In the genomic region with DNA sequence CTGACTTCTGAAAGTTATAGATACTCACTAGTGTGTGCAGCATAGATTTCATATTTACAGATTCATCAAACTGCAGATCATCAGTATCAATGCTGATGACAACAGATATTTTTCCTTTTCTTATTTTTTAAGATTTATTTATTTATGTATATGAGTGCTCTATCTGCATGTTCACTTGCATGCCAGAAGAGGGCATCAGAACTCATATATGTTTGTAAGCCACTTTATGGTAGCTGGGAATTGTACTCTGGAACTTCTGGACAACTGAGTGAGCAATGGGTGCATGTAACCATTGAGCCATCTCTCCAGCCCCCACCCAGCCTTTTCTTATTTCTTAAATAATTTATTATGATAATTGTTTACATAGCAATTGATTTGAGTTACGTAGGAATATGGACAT, we compare ENCODE assay signal across 17 mouse cellular contexts.
DNase-seq lines count a peak whose midpoint lies in the region; ATAC-seq and TF ChIP-seq lines count a peak whose summit lies in the region.
"Had no signal": no experiment of that assay in that cellular context is flagged by ENCODE, and none has a peak within 500 bp of the region (broad histone marks: within the 10 kb centered on the region; RNA-seq: fewer than 3 reads in every experiment).

No protein-coding gene starts in this region.

- no peak for TF ChIP-seq EP300 in heart, adult 2 months (IDR thresholded peaks at IDR 0.05; ENCODE audit: insufficient read depth, low read depth, low read length)
- TF ChIP-seq EP300 in liver, postnatal 0 days (IDR thresholded peaks at IDR 0.05; ENCODE audit: low read depth) = no peak

- no peaks in the 10 kb centered on the region for H3K79me2 ChIP-seq in heart, adult 2 months (replicated peaks; ENCODE audit: control insufficient read depth, insufficient read depth, low read length)

- H3K4me1 ChIP-seq in heart, adult 2 months (ENCODE audit: control insufficient read depth, insufficient read depth, low read length) = no peaks in the 10 kb centered on the region
- no peaks in the 10 kb centered on the region for H3K4me1 ChIP-seq in heart, embryonic 12.5 days (replicated peaks)
- H3K4me1 ChIP-seq in liver, postnatal 0 days (ENCODE audit: insufficient read depth) = no peaks in the 10 kb centered on the region
- no peaks in the 10 kb centered on the region for H3K4me1 ChIP-seq in liver, embryonic 11.5 days (replicated peaks; ENCODE audit: control insufficient read depth, insufficient read depth, low read length)
- H3K4me1 ChIP-seq in forebrain, embryonic 10.5 days = no peaks in the 10 kb centered on the region
- H3K4me1 ChIP-seq: embryonic facial prominence, embryonic 10.5 days; hindbrain, embryonic 10.5 days; limb, embryonic 13.5 days had no signal

- DNase-seq in heart, adult 2 months = no peak
- DNase-seq in liver, postnatal 0 days = no peak
- no peak for DNase-seq in liver, embryonic 11.5 days (ENCODE audit: low spot score)
- DNase-seq in MEL-GATA-1-ER (ENCODE audit: extremely low read depth, low read depth) = peak; percentile 8
- DNase-seq in naive thymus-derived CD4-positive, alpha-beta T cell, adult 2 months (ENCODE audit: low read depth) = peak; percentile 25
- no peak for DNase-seq in cerebellum, postnatal 14 days
- DNase-seq in forebrain, embryonic 10.5 days (ENCODE audit: extremely low spot score, low spot score) = no peak
- DNase-seq: adrenal gland, adult 2 months; cerebellum, postnatal 25 days; heart, adult 11 months; retina, postnatal 1 day; thymus, adult 2 months had no signal

- no peak for ATAC-seq in heart, embryonic 12.5 days (ENCODE audit: insufficient number of reproducible peaks, low FRiP score)
- no peak for ATAC-seq in liver, postnatal 0 days
- no peak for ATAC-seq in liver, embryonic 11.5 days (replicated peaks; ENCODE audit: low FRiP score)
- ATAC-seq: forebrain, embryonic 16.5 days had no signal

- intact Hi-C loops in heart, adult 2 months (cut with DNase I) = loop anchor here (5.0 kb wide), 1 partner anchor 142 kb away; no protein-coding TSS in a partner anchor

- H3K27me3 ChIP-seq in heart, adult 2 months (ENCODE audit: control insufficient read depth, insufficient read depth, low read length) = no peaks in the 10 kb centered on the region
- no peaks in the 10 kb centered on the region for H3K27me3 ChIP-seq in heart, embryonic 12.5 days (replicated peaks)
- H3K27me3 ChIP-seq in liver, postnatal 0 days (ENCODE audit: insufficient read depth, low read length) = no peaks in the 10 kb centered on the region
- H3K27me3 ChIP-seq in liver, embryonic 11.5 days (replicated peaks; ENCODE audit: control insufficient read depth, insufficient read depth, low read length) = no peaks in the 10 kb centered on the region
- H3K27me3 ChIP-seq in forebrain, embryonic 10.5 days (ENCODE audit: poor library complexity, severe bottlenecking) = no peaks in the 10 kb centered on the region
- H3K27me3 ChIP-seq: limb, embryonic 13.5 days had no signal

- no peak overlapping the region for H3K9ac ChIP-seq in heart, adult 2 months (ENCODE audit: low read depth, low read length)
- no peak overlapping the region for H3K9ac ChIP-seq in heart, embryonic 12.5 days
- H3K9ac ChIP-seq in liver, postnatal 0 days (replicated peaks) = no peak overlapping the region
- no peak overlapping the region for H3K9ac ChIP-seq in liver, embryonic 11.5 days (ENCODE audit: low read depth, low read length)
- H3K9ac ChIP-seq: limb, embryonic 13.5 days had no signal

- TF ChIP-seq CTCF in heart, adult 2 months (IDR thresholded peaks at IDR 0.05) = peak; percentile 53
- peak; percentile 44 for TF ChIP-seq CTCF in liver, postnatal 0 days (IDR thresholded peaks at IDR 0.05; ENCODE audit: low read depth)

- no peaks in the 10 kb centered on the region for H3K36me3 ChIP-seq in heart, adult 2 months (ENCODE audit: control insufficient read depth, insufficient read depth, low read length)
- no peaks in the 10 kb centered on the region for H3K36me3 ChIP-seq in heart, embryonic 12.5 days
- H3K36me3 ChIP-seq in liver, postnatal 0 days (replicated peaks; ENCODE audit: insufficient read depth, low read length) = no peaks in the 10 kb centered on the region
- H3K36me3 ChIP-seq in liver, embryonic 11.5 days (ENCODE audit: control insufficient read depth, insufficient read depth, low read length) = no peaks in the 10 kb centered on the region
- no peaks in the 10 kb centered on the region for H3K36me3 ChIP-seq in forebrain, embryonic 10.5 days (replicated peaks)
- H3K36me3 ChIP-seq: embryonic facial prominence, embryonic 10.5 days; hindbrain, embryonic 10.5 days; limb, embryonic 13.5 days had no signal

- no peak for TF ChIP-seq POLR2A in heart, adult 2 months (IDR thresholded peaks at IDR 0.05; ENCODE audit: insufficient read depth, low read depth, low read length)

- no peak overlapping the region for H3K27ac ChIP-seq in heart, adult 2 months
- H3K27ac ChIP-seq in heart, embryonic 12.5 days (ENCODE audit: poor library complexity, severe bottlenecking) = no peak overlapping the region
- H3K27ac ChIP-seq in liver, postnatal 0 days (ENCODE audit: low read depth) = no peak overlapping the region
- H3K27ac ChIP-seq in liver, embryonic 11.5 days (ENCODE audit: low read depth, low read length) = no peak overlapping the region
- no peak overlapping the region for H3K27ac ChIP-seq in forebrain, embryonic 10.5 days
- H3K27ac ChIP-seq: embryonic facial prominence, embryonic 10.5 days; hindbrain, embryonic 10.5 days; limb, embryonic 13.5 days had no signal

- H3K4me3 ChIP-seq in heart, adult 2 months = no peak overlapping the region
- no peak overlapping the region for H3K4me3 ChIP-seq in heart, embryonic 12.5 days
- H3K4me3 ChIP-seq in liver, postnatal 0 days (ENCODE audit: low read depth, low read length) = no peak overlapping the region
- H3K4me3 ChIP-seq in liver, embryonic 11.5 days (ENCODE audit: low read depth, low read length) = no peak overlapping the region
- no peak overlapping the region for H3K4me3 ChIP-seq in forebrain, embryonic 10.5 days
- H3K4me3 ChIP-seq: embryonic facial prominence, embryonic 10.5 days; hindbrain, embryonic 10.5 days; limb, embryonic 13.5 days had no signal

- 92% methylated on average over 1 of the region's 1 CpGs for WGBS in heart, adult 2 months
- 84% methylated on average over 1 of the region's 1 CpGs for WGBS in heart, embryonic 12.5 days
- WGBS in liver, postnatal 0 days (ENCODE audit: insufficient replicate concordance) = 94% methylated on average over 1 of the region's 1 CpGs
- WGBS in liver, embryonic 11.5 days = 88% methylated on average over 1 of the region's 1 CpGs
- 86% methylated on average over 1 of the region's 1 CpGs for WGBS in forebrain, embryonic 10.5 days

- no peak overlapping the region for H3K4me2 ChIP-seq in heart, embryonic 12.5 days
- no peak overlapping the region for H3K4me2 ChIP-seq in liver, postnatal 0 days (ENCODE audit: low read depth, low read length)
- no peak overlapping the region for H3K4me2 ChIP-seq in liver, embryonic 11.5 days
- H3K4me2 ChIP-seq: limb, embryonic 13.5 days had no signal

- H3K9me3 ChIP-seq in heart, embryonic 12.5 days (replicated peaks) = no peaks in the 10 kb centered on the region
- no peaks in the 10 kb centered on the region for H3K9me3 ChIP-seq in liver, postnatal 0 days (ENCODE audit: low read length)
- H3K9me3 ChIP-seq in liver, embryonic 11.5 days (ENCODE audit: control insufficient read depth, low read length) = no peaks in the 10 kb centered on the region
- no peaks in the 10 kb centered on the region for H3K9me3 ChIP-seq in forebrain, embryonic 10.5 days
- H3K9me3 ChIP-seq: embryonic facial prominence, embryonic 10.5 days; hindbrain, embryonic 10.5 days; limb, embryonic 13.5 days had no signal

Comparison
In these comparisons a context has a peak if more than half of its experiments do, and no peak if none do; other contexts are left out.
1. DNase-seq: peak in MEL-GATA-1-ER (single experiment) and naive thymus-derived CD4-positive, alpha-beta T cell, adult 2 months (single experiment); none in heart, adult 2 months (0 of 2), liver, postnatal 0 days (single experiment), liver, embryonic 11.5 days (single experiment), cerebellum, postnatal 14 days (0 of 2) and forebrain, embryonic 10.5 days (single experiment).